Mouse (Mus musculus): ENCODE measurements around the gene Gon7. TPM values are rescaled to one million over a fixed set of nuclear protein-coding genes. Genes with fewer than 3 reads are reported as not detected.
A peak's percentile ranks its signal among the peaks of the same experiment; 100 is the strongest.

Gon7 gene
- polyA plus RNA-seq, 1 experiment from 2014 or later: 47.9 TPM

- peak overlapping the region; percentile 94 for H3K27ac ChIP-seq (replicated peaks)
- peak overlapping the region; percentile 79 for H3K9ac ChIP-seq (replicated peaks)
- H3K9me3 ChIP-seq (replicated peaks): no peaks in the 10 kb centered on the region
- ATAC-seq (ENCODE audit: low FRiP score): peak; percentile 15; the same call in 1 of the 2 replicates
- WGBS: 4% methylated on average over 17 of the region's 17 CpGs
- H3K4me2 ChIP-seq: peak overlapping the region; percentile 81
- no peaks in the 10 kb centered on the region for H3K27me3 ChIP-seq (replicated peaks)
- no peaks in the 10 kb centered on the region for H3K36me3 ChIP-seq
- H3K4me1 ChIP-seq: peaks cover 61% of the 10 kb centered on the region
- peak overlapping the region; percentile 79 for H3K4me3 ChIP-seq (replicated peaks)
Observed at GRCm38 (mm10) chr12:102703921-102704408, 53.6 kb downstream of the Gon7 start.

GRCm38 (mm10) chr12:102703441-102703840 is 54.2 kb downstream of the Gon7 start:
- Histone ChIP-seq H3K4me2 (peak overlapping the region; percentile 81), H3K4me3 (replicated peaks) (peak overlapping the region; percentile 79), H3K9ac (replicated peaks) (peak overlapping the region; percentile 79), H3K9me3 (replicated peaks) (no peaks in the 10 kb centered on the region), H3K27me3 (replicated peaks) (no peaks in the 10 kb centered on the region), H3K36me3 (no peaks in the 10 kb centered on the region), H3K4me1 (peaks cover 66% of the 10 kb centered on the region), H3K27ac (replicated peaks) (peak overlapping the region; percentile 94)
- WGBS: 24% methylated on average over 6 of the region's 6 CpGs
- ATAC-seq (ENCODE audit: low FRiP score): no peak

Other genes starting within 250 kb of the Gon7 start
- gene Chga, start 202.8 kb downstream of the Gon7 start, polyA plus RNA-seq (2015; fragmentation: Nextera tagmentation; extraction: Ambion mirVana): 178 and 204 TPM in 2 replicates
- 42.7 TPM in 2 replicates for gene Itpk1, start 52.9 kb downstream of the Gon7 start, polyA plus RNA-seq (2015; fragmentation: Nextera tagmentation; extraction: Ambion mirVana)
- 62.5 and 76.5 TPM in 2 replicates for gene Moap1, start 14.1 kb downstream of the Gon7 start, polyA plus RNA-seq (2015; fragmentation: Nextera tagmentation; extraction: Ambion mirVana)
- gene Tmem251, start 14.0 kb downstream of the Gon7 start, polyA plus RNA-seq (2015; fragmentation: Nextera tagmentation; extraction: Ambion mirVana): 11.7 and 11.9 TPM in 2 replicates
- gene Gm28051, start within 50 bp of the Gon7 start, polyA plus RNA-seq (2015; fragmentation: Nextera tagmentation; extraction: Ambion mirVana): not detected in 2 replicates
- 35.3 and 36.5 TPM in 2 replicates for gene Ubr7, start 164 bp upstream of the Gon7 start, polyA plus RNA-seq (2015; fragmentation: Nextera tagmentation; extraction: Ambion mirVana)
- 48.6 TPM in 2 replicates for gene Gm20604, start 869 bp upstream of the Gon7 start, polyA plus RNA-seq (2015; fragmentation: Nextera tagmentation; extraction: Ambion mirVana)
- 10.5 and 11.1 TPM in 2 replicates for gene Btbd7, start 120.7 kb upstream of the Gon7 start, polyA plus RNA-seq (2015; fragmentation: Nextera tagmentation; extraction: Ambion mirVana)
- gene Cox8c, start 141.5 kb upstream of the Gon7 start, polyA plus RNA-seq (2015; fragmentation: Nextera tagmentation; extraction: Ambion mirVana): not detected in 2 replicates
- 5.6 and 6.3 TPM in 2 replicates for gene Unc79, start 191.1 kb upstream of the Gon7 start, polyA plus RNA-seq (2015; fragmentation: Nextera tagmentation; extraction: Ambion mirVana)